Mouse (Mus musculus): Measurements from ENCODE around the gene Mmp23.

Mmp23 gene

GRCm38 (mm10) chr4:155602753-155603152, 50.4 kb downstream of the Mmp23 start:
- in situ Hi-C loops (cut with MboI, MseI): no loop called here

GRCm38 (mm10) chr4:155601997-155602456, 51.2 kb downstream of the Mmp23 start:
- in situ Hi-C loops (cut with MboI, MseI): no loop called here

- in situ Hi-C loops (cut with MboI, MseI): no loop called here
These were observed 51.8 kb downstream of the Mmp23 start, which contains the start of gene Slc35e2 for GRCm38 (mm10) chr4:155601091-155601996. TSS of gene Slc35e2 (plus strand) at chr4:155601416.
